Mouse (Mus musculus) myocyte (in vitro differentiated cells): Measurements from ENCODE around the gene Nrarp.

Experiments
- CEBPB ChIP-seq: IDR thresholded peaks from 2 replicates; pipeline ENCODE4 v1.6.1; 2011; ENCODE audit warnings: mild to moderate bottlenecking, moderate library complexity; ENCODE audit not compliant: poor library complexity, insufficient read depth, severe bottlenecking
- E2F4 ChIP-seq: IDR thresholded peaks from one replicate; pipeline ENCODE4 v1.6.1; 2011; ENCODE audit warnings: mild to moderate bottlenecking, control low read depth, moderate library complexity; ENCODE audit not compliant: insufficient read depth
- MAX ChIP-seq: IDR thresholded peaks from one replicate; pipeline ENCODE4 v1.6.1; 2011; ENCODE audit warnings: low read depth, mild to moderate bottlenecking, control low read depth
- MYOD1 ChIP-seq, 3 experiments: IDR thresholded peaks; one replicate each; pipeline ENCODE4 v1.6.1; 2011; ENCODE audit warnings: control low read depth in 2 of 3, low read depth in 2 of 3, mild to moderate bottlenecking in 2 of 3, moderate library complexity in 1 of 3; ENCODE audit not compliant: insufficient read length in 2 of 3, control insufficient read depth in 1 of 3
- MYOG ChIP-seq, 3 experiments: IDR thresholded peaks; one replicate each; pipeline ENCODE4 v1.6.1; 2011; ENCODE audit warnings: control low read depth in 2 of 3, low read depth in 2 of 3, mild to moderate bottlenecking in 2 of 3; ENCODE audit not compliant: insufficient read length in 2 of 3, control insufficient read depth in 1 of 3, insufficient read depth in 1 of 3
- POLR2A ChIP-seq: IDR thresholded peaks from one replicate; pipeline ENCODE4 v1.6.1; 2011; ENCODE audit warnings: low read depth, mild to moderate bottlenecking, control low read depth, moderate library complexity; ENCODE audit not compliant: insufficient read length
- POLR2AphosphoS2 ChIP-seq: IDR thresholded peaks from one replicate; pipeline ENCODE4 v1.6.1; 2011; ENCODE audit warnings: low read depth, control low read depth; ENCODE audit not compliant: insufficient read length
- TCF12 ChIP-seq: IDR thresholded peaks from one replicate; pipeline ENCODE4 v1.6.1; 2011; ENCODE audit warnings: mild to moderate bottlenecking, control low read depth; ENCODE audit not compliant: poor library complexity, insufficient read depth, severe bottlenecking
- USF1 ChIP-seq: IDR thresholded peaks from one replicate; pipeline ENCODE4 v1.6.1; 2011; ENCODE audit warnings: low read depth, mild to moderate bottlenecking, control low read depth, moderate library complexity

DNA sequence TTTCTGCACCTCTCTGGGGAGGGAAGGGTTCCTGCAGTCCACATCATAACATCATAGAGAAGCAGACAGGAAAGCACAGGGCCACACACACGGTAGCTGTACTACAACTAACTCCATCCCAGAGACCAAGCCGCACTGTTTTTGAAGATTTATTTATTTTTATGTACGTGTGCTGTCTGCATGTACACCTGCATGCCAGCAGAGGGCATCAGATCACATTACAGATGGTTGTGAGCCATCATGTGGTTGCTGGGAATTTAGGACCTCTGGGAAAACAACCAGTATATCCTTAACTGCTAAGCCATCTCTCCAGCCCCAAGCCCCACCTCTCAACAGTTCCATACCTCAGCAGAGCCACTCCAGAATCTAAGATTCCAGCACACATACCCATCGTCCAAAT lies 39.4 kb upstream of the Nrarp start:
- TF ChIP-seq USF1 (no peak), TCF12 (no peak), POLR2A (no peak), MYOD1 (IDR thresholded peaks at IDR 0.05; ENCODE audit: control insufficient read depth in 1 of 3, insufficient read length in 2 of 3, low read depth in 2 of 3) (no peak), CEBPB (no peak), E2F4 (no peak), MYOG (IDR thresholded peaks at IDR 0.05; ENCODE audit: control insufficient read depth in 1 of 3, insufficient read depth in 1 of 3, insufficient read length in 2 of 3, low read depth in 2 of 3) (no peak), POLR2AphosphoS2 (no peak), MAX (no peak)
